Mouse (Mus musculus): ENCODE data around the gene Tusc1. TPM values are rescaled to one million over a fixed set of nuclear protein-coding genes. Genes with fewer than 3 reads are reported as not detected.

The Tusc1 gene
- 3.1 and 3.2 TPM in 2 replicates for total RNA-seq (2017)

- ATAC-seq (replicated peaks; ENCODE audit: low read depth, poor library complexity, severe bottlenecking): peak; percentile 87
Observed at GRCm38 (mm10) chr4:93335118-93336003, at the start of gene Tusc1. Gene Tusc1, minus strand, starts transcription at chr4:93335511.

GRCm38 (mm10) chr4:93352930-93353329, 17.6 kb upstream of the Tusc1 start:
- ATAC-seq (replicated peaks; ENCODE audit: low read depth, poor library complexity, severe bottlenecking): peak; percentile 87

DNA sequence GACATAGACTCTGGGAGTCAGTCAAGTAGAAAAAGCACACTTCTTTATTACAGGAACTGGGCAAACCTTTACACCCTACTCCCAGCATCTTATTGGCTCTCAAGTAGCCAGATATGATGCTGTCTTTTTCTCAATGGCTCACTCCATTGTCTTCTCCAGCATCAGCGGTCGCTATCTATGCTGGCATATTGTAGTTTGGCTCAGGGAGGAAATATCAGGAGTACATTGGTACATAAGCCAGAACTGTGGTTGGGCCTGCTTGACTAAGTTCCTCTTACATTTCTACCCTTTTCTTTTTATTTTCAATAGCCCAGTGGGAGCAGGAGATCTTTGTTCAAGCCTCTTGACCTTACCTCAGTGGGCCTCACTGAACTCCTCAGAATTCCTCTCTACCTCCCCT, 9.0 kb upstream of the Tusc1 start:
- peak; percentile 77 for ATAC-seq (replicated peaks; ENCODE audit: low read depth, poor library complexity, severe bottlenecking)

- ATAC-seq (replicated peaks; ENCODE audit: low read depth, poor library complexity, severe bottlenecking): peak; percentile 87
Observed at GRCm38 (mm10) chr4:93341568-93341967, 6.3 kb upstream of the Tusc1 start.

GRCm38 (mm10) chr4:93337977-93338376, 2.7 kb upstream of the Tusc1 start:
- no peak for ATAC-seq (replicated peaks; ENCODE audit: low read depth, poor library complexity, severe bottlenecking)

DNA sequence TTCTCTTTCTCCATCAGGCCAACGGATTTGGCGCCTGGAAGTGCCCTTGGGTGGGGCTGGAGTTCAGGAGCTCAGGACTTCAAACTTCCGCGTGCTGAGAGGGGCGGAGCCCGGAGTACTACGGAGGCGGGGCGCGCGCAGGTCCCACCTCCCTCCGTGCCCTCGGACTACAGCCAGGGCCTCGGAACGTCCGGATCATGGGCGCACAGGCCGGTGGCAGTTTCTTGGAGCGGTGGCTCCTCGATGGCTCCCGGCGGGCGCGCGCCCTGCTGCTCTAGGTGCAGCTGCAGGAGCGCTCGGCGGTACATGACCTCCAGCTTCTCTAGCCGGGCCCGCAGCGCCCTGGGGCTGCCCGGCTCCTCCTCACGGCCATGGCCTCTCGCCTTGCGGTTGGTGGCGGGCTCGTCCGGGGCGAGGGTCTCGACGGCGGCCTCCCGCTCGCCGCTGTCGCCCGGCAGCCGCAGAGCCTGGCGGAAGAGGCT, 634 bp downstream of the Tusc1 start:
- ATAC-seq (replicated peaks; ENCODE audit: low read depth, poor library complexity, severe bottlenecking): peak; percentile 88

DNA sequence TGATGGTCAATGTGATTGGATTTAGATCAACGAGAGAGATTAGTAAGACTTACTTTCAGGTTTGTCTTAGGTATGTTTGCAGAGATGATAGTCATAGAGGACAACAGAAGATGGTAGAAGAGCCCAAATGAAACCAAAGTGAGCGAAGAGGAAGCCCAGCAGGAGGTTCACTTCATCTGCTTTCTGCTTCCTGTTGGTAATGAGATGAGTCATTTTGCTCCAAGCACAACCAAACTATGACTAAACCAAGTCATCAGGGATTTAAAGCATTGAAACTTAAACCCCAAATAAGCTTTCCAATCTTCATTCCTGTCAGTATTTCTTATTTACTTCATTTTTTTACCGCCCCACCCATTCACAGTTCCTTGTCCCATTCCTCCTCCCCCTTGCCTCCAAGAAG, 27.8 kb downstream of the Tusc1 start:
- ATAC-seq (replicated peaks; ENCODE audit: low read depth, poor library complexity, severe bottlenecking): no peak

DNA sequence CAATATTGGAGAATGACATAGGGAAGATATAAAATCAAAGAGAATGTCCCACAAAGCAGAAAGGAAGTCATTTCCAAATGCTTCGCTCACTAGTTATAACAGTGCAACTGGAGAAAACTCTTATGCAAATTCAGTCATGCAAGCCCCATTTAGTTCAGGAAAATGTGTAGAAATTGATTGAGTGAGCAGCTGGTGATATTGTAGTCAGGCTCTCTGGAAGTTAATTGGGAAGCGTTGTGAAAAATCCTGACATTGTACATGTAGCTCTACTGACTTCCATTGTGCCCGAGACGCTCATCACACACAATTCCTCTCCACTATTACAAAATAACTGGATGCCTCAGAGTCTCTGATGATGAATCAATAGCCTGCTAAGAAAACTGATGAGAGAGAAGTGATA, 49.2 kb downstream of the Tusc1 start:
- ATAC-seq (replicated peaks; ENCODE audit: low read depth, poor library complexity, severe bottlenecking): no peak

Data from common myeloid progenitor, adult 5-6 weeks (primary cell).